In genomic region chr13:40732816-40733541, GRCm38 (mm10) we compare ENCODE assay signal across 8 mouse cellular contexts. TPM values are rescaled to one million over a fixed set of nuclear protein-coding genes. Genes with fewer than 3 reads are reported as not detected.
A peak's percentile ranks its signal among the peaks of the same experiment; 100 is the strongest.
DNase-seq lines count a peak whose midpoint lies in the region; ATAC-seq and TF ChIP-seq lines count a peak whose summit lies in the region.

No protein-coding gene starts in this region.

- DNase-seq in lung, adult 2 months = no peak
- DNase-seq in lung, postnatal 14 days = no peak
- DNase-seq in right cerebral cortex, postnatal 36 days (ENCODE audit: low spot score in 2 of 2) = no peak
- DNase-seq in cerebellum, adult 9-11 months = no peak
- no peak for DNase-seq in testis, postnatal 10 days (ENCODE audit: low spot score)

- H3K9me3 ChIP-seq in embryonic facial prominence, embryonic 15.5 days (replicated peaks) = no peaks in the 10 kb centered on the region
- no peaks in the 10 kb centered on the region for H3K9me3 ChIP-seq in limb, embryonic 13.5 days
- no peaks in the 10 kb centered on the region for H3K9me3 ChIP-seq in stomach, embryonic 14.5 days (ENCODE audit: control insufficient read depth, low read depth, low read length)

- H3K27me3 ChIP-seq in embryonic facial prominence, embryonic 15.5 days = peaks cover 68% of the 10 kb centered on the region
- H3K27me3 ChIP-seq in limb, embryonic 13.5 days = peaks cover 79% of the 10 kb centered on the region
- peaks cover 47% of the 10 kb centered on the region for H3K27me3 ChIP-seq in stomach, embryonic 14.5 days (ENCODE audit: control insufficient read depth, insufficient read depth, low read length)

- WGBS in lung, adult 2 months = 1% methylated on average over 30 of the region's 30 CpGs
- under 1% methylated on average over 30 of the region's 30 CpGs for WGBS in embryonic facial prominence, embryonic 15.5 days
- under 1% methylated on average over 30 of the region's 30 CpGs for WGBS in limb, embryonic 13.5 days
- WGBS in stomach, embryonic 14.5 days = 1% methylated on average over 30 of the region's 30 CpGs

- H3K36me3 ChIP-seq in embryonic facial prominence, embryonic 15.5 days = no peaks in the 10 kb centered on the region
- H3K36me3 ChIP-seq in limb, embryonic 13.5 days = no peaks in the 10 kb centered on the region
- H3K36me3 ChIP-seq in stomach, embryonic 14.5 days (ENCODE audit: control insufficient read depth, insufficient read depth, low read length) = no peaks in the 10 kb centered on the region

- no peak for TF ChIP-seq POLR2A in lung, adult 2 months (IDR thresholded peaks at IDR 0.05; ENCODE audit: borderline replicate concordance, extremely low read depth, low read depth, low read length)

- peak overlapping the region; percentile 64 for H3K4me2 ChIP-seq in embryonic facial prominence, embryonic 15.5 days (replicated peaks)
- H3K4me2 ChIP-seq in limb, embryonic 13.5 days (replicated peaks) = peak overlapping the region; percentile 71
- H3K4me2 ChIP-seq in stomach, embryonic 14.5 days (replicated peaks; ENCODE audit: low read depth, low read length) = peak overlapping the region; percentile 44

- ATAC-seq in embryonic facial prominence, embryonic 15.5 days (ENCODE audit: insufficient number of reproducible peaks, low FRiP score, low TSS enrichment, low read depth) = no peak
- ATAC-seq in limb, embryonic 13.5 days (ENCODE audit: low FRiP score, low read depth) = no peak
- ATAC-seq in stomach, embryonic 14.5 days (ENCODE audit: insufficient number of reproducible peaks, insufficient read depth, low FRiP score, low read depth) = no peak

- H3K4me3 ChIP-seq in lung, adult 2 months (replicated peaks; ENCODE audit: extremely low read depth, low read depth, low read length) = peak overlapping the region; percentile 30
- H3K4me3 ChIP-seq in embryonic facial prominence, embryonic 15.5 days (replicated peaks) = peak overlapping the region; percentile 60
- H3K4me3 ChIP-seq in limb, embryonic 13.5 days = peak overlapping the region; percentile 59
- H3K4me3 ChIP-seq in stomach, embryonic 14.5 days (ENCODE audit: low read depth, low read length) = peak overlapping the region; percentile 28

- H3K4me1 ChIP-seq in lung, adult 2 months (ENCODE audit: control insufficient read depth, insufficient read depth, low read length) = peaks cover 5% of the 10 kb centered on the region; the same call in 1 of the 2 replicates
- H3K4me1 ChIP-seq in embryonic facial prominence, embryonic 15.5 days = peaks cover 35% of the 10 kb centered on the region
- H3K4me1 ChIP-seq in limb, embryonic 13.5 days = peaks cover 28% of the 10 kb centered on the region; the same call in 1 of the 2 replicates
- H3K4me1 ChIP-seq in stomach, embryonic 14.5 days (ENCODE audit: control insufficient read depth, insufficient read depth, low read length) = 0 out of 2 replicates have a peak, but pooled peaks cover 4% of the 10 kb centered on the region

- peak overlapping the region; percentile 57 for H3K9ac ChIP-seq in embryonic facial prominence, embryonic 15.5 days
- peak overlapping the region; percentile 84 for H3K9ac ChIP-seq in limb, embryonic 13.5 days
- H3K9ac ChIP-seq in stomach, embryonic 14.5 days (replicated peaks; ENCODE audit: low read depth, low read length) = no peak overlapping the region

- peak overlapping the region; percentile 94 for H3K27ac ChIP-seq in embryonic facial prominence, embryonic 15.5 days (replicated peaks)
- peak overlapping the region; percentile 44; the same call in 1 of the 2 replicates for H3K27ac ChIP-seq in limb, embryonic 13.5 days
- no peak overlapping the region for H3K27ac ChIP-seq in stomach, embryonic 14.5 days (ENCODE audit: low read length)

- no peak for TF ChIP-seq CTCF in lung, adult 2 months (IDR thresholded peaks at IDR 0.05; ENCODE audit: insufficient read depth, low read length)

RNA-seq across cellular contexts. Expression of gene Tfap2a, which starts 5.2 kb away (rescaled TPM):
- polyA plus RNA-seq in lung, adult 2 months (2012; rRNA removed) = 0.48 and 4.0 TPM in 2 replicates
- polyA plus RNA-seq in embryonic facial prominence, embryonic 15.5 days (2015; fragmentation: Nextera tagmentation; extraction: Ambion mirVana) = 13.4 and 15.4 TPM in 2 replicates
- 8.3 and 9.5 TPM in 2 replicates for polyA plus RNA-seq in limb, embryonic 13.5 days (2015; fragmentation: Nextera tagmentation; extraction: Ambion mirVana)
- polyA plus RNA-seq in stomach, embryonic 14.5 days (2014; fragmentation: Nextera tagmentation; extraction: Ambion mirVana) = 0.94 and 1.2 TPM in 2 replicates
